Mouse (Mus musculus): Measurements from ENCODE around the gene Hspa5. TPM values are rescaled to one million over a fixed set of nuclear protein-coding genes. Genes with fewer than 3 reads are reported as not detected.
"Not testable (repeated sequence)": the region's sequence is repeated elsewhere in the genome, so short reads cannot be mapped to it uniquely, and the experiment has no call there.

The Hspa5 gene
- polyA plus RNA-seq, 1 experiment: 328 TPM

GRCm38 (mm10) chr2:34745673-34746072, 26.1 kb upstream of the Hspa5 start:
- no peak overlapping the region for H3K4me3 ChIP-seq (ENCODE audit: insufficient read depth, low read length)
- no peak for TF ChIP-seq POLR2A (IDR thresholded peaks at IDR 0.05; ENCODE audit: borderline replicate concordance, low read depth, low read length)
- no peak for TF ChIP-seq CTCF (IDR thresholded peaks at IDR 0.05; ENCODE audit: low read depth, low read length)
- no peak overlapping the region for H3K27ac ChIP-seq (ENCODE audit: insufficient read depth, low read depth, low read length)
- H3K4me1 ChIP-seq (ENCODE audit: control insufficient read depth, insufficient read depth, low read length): peaks cover 40% of the 10 kb centered on the region

- TF ChIP-seq POLR2A (IDR thresholded peaks at IDR 0.05; ENCODE audit: borderline replicate concordance, low read depth, low read length): no peak
- TF ChIP-seq CTCF (IDR thresholded peaks at IDR 0.05; ENCODE audit: low read depth, low read length): no peak
Observed at GRCm38 (mm10) chr2:34748479-34748878, 23.3 kb upstream of the Hspa5 start.

GRCm38 (mm10) chr2:34750245-34750644, 21.5 kb upstream of the Hspa5 start:
- no peak overlapping the region for H3K27ac ChIP-seq (ENCODE audit: insufficient read depth, low read depth, low read length)
- H3K4me3 ChIP-seq (ENCODE audit: insufficient read depth, low read length): no peak overlapping the region
- TF ChIP-seq POLR2A (IDR thresholded peaks at IDR 0.05; ENCODE audit: borderline replicate concordance, low read depth, low read length): no peak
- no peak for TF ChIP-seq CTCF (IDR thresholded peaks at IDR 0.05; ENCODE audit: low read depth, low read length)
- peaks cover 16% of the 10 kb centered on the region for H3K4me1 ChIP-seq (ENCODE audit: control insufficient read depth, insufficient read depth, low read length)

More at GRCm38 (mm10) chr2:34748479-34748878, 23.3 kb upstream of the Hspa5 start:
- H3K4me3 ChIP-seq (ENCODE audit: insufficient read depth, low read length): no peak overlapping the region
- H3K27ac ChIP-seq (ENCODE audit: insufficient read depth, low read depth, low read length): no peak overlapping the region
- peaks cover 25% of the 10 kb centered on the region for H3K4me1 ChIP-seq (ENCODE audit: control insufficient read depth, insufficient read depth, low read length)

GRCm38 (mm10) chr2:34753811-34754550, 17.8 kb upstream of the Hspa5 start:
- peaks cover 15% of the 10 kb centered on the region for H3K4me1 ChIP-seq (ENCODE audit: control insufficient read depth, insufficient read depth, low read length)
- TF ChIP-seq CTCF (IDR thresholded peaks at IDR 0.05; ENCODE audit: low read depth, low read length) (no peak), POLR2A (IDR thresholded peaks at IDR 0.05; ENCODE audit: borderline replicate concordance, low read depth, low read length) (no peak)
- H3K4me3 ChIP-seq (ENCODE audit: insufficient read depth, low read length): peak overlapping the region; percentile 93
- peak overlapping the region; percentile 78 for H3K27ac ChIP-seq (ENCODE audit: insufficient read depth, low read depth, low read length)

- Histone ChIP-seq H3K4me3 (ENCODE audit: insufficient read depth, low read length) (peak within 1 kb of the TSS; percentile 93), H3K4me1 (ENCODE audit: control insufficient read depth, insufficient read depth, low read length) (peaks cover 12% of the 10 kb centered on the region), H3K27ac (ENCODE audit: insufficient read depth, low read depth, low read length) (peak within 1 kb of the TSS; percentile 78)
- TF ChIP-seq POLR2A (IDR thresholded peaks at IDR 0.05; ENCODE audit: borderline replicate concordance, low read depth, low read length) (no peak), CTCF (IDR thresholded peaks at IDR 0.05; ENCODE audit: low read depth, low read length) (no peak)
Observed at GRCm38 (mm10) chr2:34754551-34755358, 17.0 kb upstream of the Hspa5 start, which contains the start of gene Gapvd1. Gapvd1 (minus strand) TSS chr2:34755232.

GRCm38 (mm10) chr2:34757341-34757740, 14.4 kb upstream of the Hspa5 start:
- H3K27ac ChIP-seq (ENCODE audit: insufficient read depth, low read depth, low read length): no peak overlapping the region
- TF ChIP-seq POLR2A (IDR thresholded peaks at IDR 0.05; ENCODE audit: borderline replicate concordance, low read depth, low read length) (no peak), CTCF (IDR thresholded peaks at IDR 0.05; ENCODE audit: low read depth, low read length) (no peak)
- peaks cover 4% of the 10 kb centered on the region for H3K4me1 ChIP-seq (ENCODE audit: control insufficient read depth, insufficient read depth, low read length)
- H3K4me3 ChIP-seq (ENCODE audit: insufficient read depth, low read length): no peak overlapping the region

GRCm38 (mm10) chr2:34761272-34761671, 10.5 kb upstream of the Hspa5 start:
- not testable (repeated sequence) for H3K27ac ChIP-seq (ENCODE audit: insufficient read depth, low read depth, low read length); H3K4me1 ChIP-seq (ENCODE audit: control insufficient read depth, insufficient read depth, low read length); H3K4me3 ChIP-seq (ENCODE audit: insufficient read depth, low read length)

GRCm38 (mm10) chr2:34762174-34762573, 9.6 kb upstream of the Hspa5 start:
- H3K4me3 ChIP-seq (ENCODE audit: insufficient read depth, low read length): no peak overlapping the region
- no peak overlapping the region for H3K27ac ChIP-seq (ENCODE audit: insufficient read depth, low read depth, low read length)
- TF ChIP-seq CTCF (IDR thresholded peaks at IDR 0.05; ENCODE audit: low read depth, low read length) (no peak), POLR2A (IDR thresholded peaks at IDR 0.05; ENCODE audit: borderline replicate concordance, low read depth, low read length) (no peak)

GRCm38 (mm10) chr2:34762872-34763271, 8.9 kb upstream of the Hspa5 start:
- Histone ChIP-seq H3K4me1 (ENCODE audit: control insufficient read depth, insufficient read depth, low read length) (peaks cover 6% of the 10 kb centered on the region; the same call in 1 of the 2 replicates), H3K27ac (ENCODE audit: insufficient read depth, low read depth, low read length) (no peak overlapping the region), H3K4me3 (ENCODE audit: insufficient read depth, low read length) (no peak overlapping the region)
- TF ChIP-seq CTCF (IDR thresholded peaks at IDR 0.05; ENCODE audit: low read depth, low read length): no peak
- no peak for TF ChIP-seq POLR2A (IDR thresholded peaks at IDR 0.05; ENCODE audit: borderline replicate concordance, low read depth, low read length)

More at GRCm38 (mm10) chr2:34762174-34762573, 9.6 kb upstream of the Hspa5 start:
- H3K4me1 ChIP-seq (ENCODE audit: control insufficient read depth, insufficient read depth, low read length): peaks cover 6% of the 10 kb centered on the region; the same call in 1 of the 2 replicates

GRCm38 (mm10) chr2:34764801-34765200, 7.0 kb upstream of the Hspa5 start:
- Histone ChIP-seq H3K4me1 (ENCODE audit: control insufficient read depth, insufficient read depth, low read length) (peaks cover 6% of the 10 kb centered on the region), H3K4me3 (ENCODE audit: insufficient read depth, low read length) (no peak overlapping the region), H3K27ac (ENCODE audit: insufficient read depth, low read depth, low read length) (no peak overlapping the region)
- no peak for TF ChIP-seq POLR2A (IDR thresholded peaks at IDR 0.05; ENCODE audit: borderline replicate concordance, low read depth, low read length)
- no peak for TF ChIP-seq CTCF (IDR thresholded peaks at IDR 0.05; ENCODE audit: low read depth, low read length)
